Mouse (Mus musculus) CH12.LX (cell line): Measurements from ENCODE around the gene Chrna1. TPM values are rescaled to one million over a fixed set of nuclear protein-coding genes. Genes with fewer than 3 reads are reported as not detected.

Experiments used
- DNase-seq: peaks from one replicate; pipeline ENCODE4 v3.0.0-alpha.2; 2013; ENCODE audit errors: extremely low read depth
- H3K27ac ChIP-seq: 2 replicates; pipeline ENCODE4 v1.5.1; 2012; ENCODE audit warnings: low read depth, mild to moderate bottlenecking, control low read depth, moderate library complexity; ENCODE audit not compliant: insufficient read depth
- H3K27me3 ChIP-seq: replicated peaks from 2 replicates; pipeline ENCODE3; 2012; ENCODE audit warnings: inconsistent platforms
- H3K36me3 ChIP-seq, 2 experiments: replicated peaks in 1 of 2; 2 replicates each; pipeline versions ENCODE3 to v1.6.1; 2012; ENCODE audit warnings: inconsistent platforms in 1 of 2, low read length in 1 of 2, mild to moderate bottlenecking in 1 of 2, mixed read lengths in 1 of 2, moderate library complexity in 1 of 2; ENCODE audit not compliant: control insufficient read depth in 1 of 2, insufficient read depth in 1 of 2
- H3K4me1 ChIP-seq, 2 experiments: 2 replicates each; pipeline ENCODE4 v1.6.1; 2012; ENCODE audit warnings: inconsistent platforms in 1 of 2, moderate library complexity in 1 of 2; ENCODE audit not compliant: insufficient read depth in 2 of 2, control insufficient read depth in 1 of 2
- H3K4me2 ChIP-seq: 2 replicates; pipeline ENCODE4 v1.6.1; 2012; ENCODE audit warnings: low read depth, mild to moderate bottlenecking, control low read depth; ENCODE audit not compliant: poor library complexity, insufficient read depth, severe bottlenecking
- H3K4me3 ChIP-seq, 3 experiments: fragments of 150-350 bp in 1 of 3; sonication (generic) in 1 of 3; replicated peaks in 1 of 3; 2 replicates each; pipeline versions ENCODE3 to v1.5.1; 2011 to 2012; ENCODE audit warnings: low read depth in 2 of 3, low read length in 2 of 3, mild to moderate bottlenecking in 2 of 3, moderate library complexity in 2 of 3, control low read depth in 1 of 3, improper control_type of control experiment in 1 of 3, inconsistent platforms in 1 of 3, mixed read lengths in 1 of 3; ENCODE audit not compliant: poor library complexity in 1 of 3
- H3K79me2 ChIP-seq: replicated peaks from 2 replicates; pipeline ENCODE4 v1.6.1; 2012; ENCODE audit warnings: mild to moderate bottlenecking, moderate library complexity; ENCODE audit not compliant: control insufficient read depth, poor library complexity, insufficient read depth, severe bottlenecking; ENCODE audit errors: extremely low read depth
- H3K9ac ChIP-seq: 2 replicates; pipeline ENCODE4 v1.6.1; 2012; ENCODE audit warnings: low read depth, mild to moderate bottlenecking, control low read depth, moderate library complexity; ENCODE audit not compliant: insufficient read depth
- H3K9me3 ChIP-seq: replicated peaks from 2 replicates; pipeline ENCODE3; 2012; ENCODE audit warnings: low read length, inconsistent platforms, mixed read lengths
- BHLHE40 ChIP-seq: IDR thresholded peaks from 2 replicates; pipeline ENCODE4 v1.6.1; 2011; ENCODE audit warnings: mild to moderate bottlenecking, low read depth, low read length, improper control_type of control experiment
- CHD1 ChIP-seq: IDR thresholded peaks from 2 replicates; pipeline ENCODE4 v1.6.1; 2012; ENCODE audit warnings: low read depth, low read length, improper control_type of control experiment, inconsistent platforms
- CHD2 ChIP-seq: IDR thresholded peaks from 2 replicates; pipeline ENCODE4 v1.6.1; 2011; ENCODE audit warnings: low read length, improper control_type of control experiment
- E2F4 ChIP-seq: IDR thresholded peaks from 2 replicates; pipeline ENCODE4 v1.6.1; 2011; ENCODE audit warnings: low read depth, low read length, improper control_type of control experiment; ENCODE audit not compliant: insufficient replicate concordance
- ELF1 ChIP-seq: IDR thresholded peaks from 2 replicates; pipeline ENCODE4 v1.6.1; 2014; ENCODE audit warnings: low read depth, mild to moderate bottlenecking, inconsistent platforms, low read length, improper control_type of control experiment
- EP300 ChIP-seq: IDR thresholded peaks from 2 replicates; pipeline ENCODE4 v1.6.1; 2011; ENCODE audit warnings: low read length, improper control_type of control experiment
- ETS1 ChIP-seq: conservative IDR thresholded peaks from 2 replicates; pipeline ENCODE4 v1.6.1; 2012; ENCODE audit warnings: low read depth, mild to moderate bottlenecking, inconsistent platforms, low read length, improper control_type of control experiment, moderate library complexity
- MAX ChIP-seq: IDR thresholded peaks from 2 replicates; pipeline ENCODE4 v1.6.1; 2011; ENCODE audit warnings: low read length, improper control_type of control experiment
- MAZ ChIP-seq: IDR thresholded peaks from 2 replicates; pipeline ENCODE4 v1.6.1; 2012; ENCODE audit warnings: low read depth, mild to moderate bottlenecking, inconsistent platforms, low read length, improper control_type of control experiment, moderate library complexity
- MEF2A ChIP-seq: IDR thresholded peaks from 2 replicates; pipeline ENCODE4 v1.6.1; 2014; ENCODE audit warnings: low read depth, mild to moderate bottlenecking, inconsistent platforms, low read length, improper control_type of control experiment, borderline replicate concordance
- MYC ChIP-seq: IDR thresholded peaks from 2 replicates; pipeline ENCODE4 v1.6.1; 2011; ENCODE audit warnings: low read depth, mild to moderate bottlenecking, improper control_type of control experiment, low read length
- NELFE ChIP-seq: IDR thresholded peaks from 2 replicates; pipeline ENCODE4 v1.6.1; 2011; ENCODE audit warnings: low read depth, low read length, improper control_type of control experiment
- NRF1 ChIP-seq: IDR thresholded peaks from 2 replicates; pipeline ENCODE4 v1.6.1; 2014; ENCODE audit warnings: low read depth, mild to moderate bottlenecking, inconsistent platforms, low read length, improper control_type of control experiment, moderate library complexity
- POLR2A ChIP-seq: IDR thresholded peaks from 2 replicates; pipeline ENCODE4 v1.6.1; 2011; ENCODE audit warnings: low read depth, mild to moderate bottlenecking, improper control_type of control experiment, low read length
- RCOR1 ChIP-seq: conservative IDR thresholded peaks from 2 replicates; pipeline ENCODE4 v1.6.1; 2012; ENCODE audit warnings: low read depth, mild to moderate bottlenecking, inconsistent platforms, low read length, improper control_type of control experiment
- SIN3A ChIP-seq: IDR thresholded peaks from 2 replicates; pipeline ENCODE4 v1.6.1; 2012; ENCODE audit warnings: low read length, improper control_type of control experiment, inconsistent platforms
- SMC3 ChIP-seq: IDR thresholded peaks from 2 replicates; pipeline ENCODE4 v1.6.1; 2011; ENCODE audit warnings: low read depth, low read length, improper control_type of control experiment
- TCF12 ChIP-seq: IDR thresholded peaks from 2 replicates; pipeline ENCODE4 v1.6.1; 2014; ENCODE audit warnings: low read depth, mild to moderate bottlenecking, inconsistent platforms, low read length, improper control_type of control experiment
- USF1 ChIP-seq: IDR thresholded peaks from 2 replicates; pipeline ENCODE4 v1.6.1; 2014; ENCODE audit warnings: low read depth, mild to moderate bottlenecking, inconsistent platforms, low read length, improper control_type of control experiment
- USF2 ChIP-seq: conservative IDR thresholded peaks from 2 replicates; pipeline ENCODE4 v1.6.1; 2011; ENCODE audit warnings: low read depth, low read length, improper control_type of control experiment
- ZC3H11A ChIP-seq: IDR thresholded peaks from 2 replicates; pipeline ENCODE4 v1.6.1; 2012; ENCODE audit warnings: low read depth, mild to moderate bottlenecking, inconsistent platforms, low read length, improper control_type of control experiment
- ZKSCAN1 ChIP-seq: IDR thresholded peaks from 2 replicates; pipeline ENCODE4 v1.6.1; 2012; ENCODE audit warnings: low read depth, inconsistent platforms, low read length, improper control_type of control experiment, borderline replicate concordance
- ZNF384 ChIP-seq: IDR thresholded peaks from 2 replicates; pipeline ENCODE4 v1.6.1; 2012; ENCODE audit warnings: low read depth, low read length, improper control_type of control experiment, inconsistent platforms
- dilution Hi-C: fragments of 300-500 bp; cut with MboI; formaldehyde crosslinking; loops from 2 replicates; pipeline ENCODE4 v1.14.3; 2020; ENCODE audit warnings: low sequenced_read_pairs; ENCODE audit not compliant: extremely low pct_unique_long_range_greater_than_20kb, extremely low pct_ligation_motif_present
- in situ Hi-C: fragments of 300-500 bp; cut with MboI; formaldehyde crosslinking; loops from 3 replicates; pipeline ENCODE4 v1.14.3; 2019; ENCODE audit warnings: low sequenced_read_pairs, low pct_ligation_motif_present, low pct_unique_long_range_greater_than_20kb, mixed read lengths
- polyA plus RNA-seq: library from polyadenylated mRNA; unstranded; fragments of >175 nt; gene quantifications from 2 replicates; pipeline ENCODE4 v1.2.1, GENCODE M21; 2012; ENCODE audit warnings: low read depth; ENCODE audit not compliant: insufficient read length
- total RNA-seq, 2 experiments: library from RNA; depleted of rRNA; stranded (reverse); fragments of 300-350 nt in 1 of 2; fragments of >200 nt in 1 of 2; gene quantifications; 2 replicates each; pipeline ENCODE4 v1.2.3; 2012 to 2014

Gene Chrna1
- total and polyA plus RNA-seq, 3 experiments, result not detected

GRCm38 (mm10) chr2:73605077-73605476 is 24.9 kb upstream of the Chrna1 start (continued):
- TF ChIP-seq ZC3H11A (no peak), EP300 (peak; percentile 15; the same call in 1 of the 2 replicates), MAX (peak; percentile 48; the same call in 1 of the 2 replicates), ZNF384 (peak; percentile 87), ELF1 (no peak), ETS1 (peak; percentile 29; the same call in 1 of the 2 replicates), SMC3 (no peak), ZKSCAN1 (no peak), MYC (no peak), USF1 (peak; percentile 18; the same call in 1 of the 2 replicates), SIN3A (no peak), E2F4 (no peak), BHLHE40 (peak; percentile 84), POLR2A (no peak), CHD2 (no peak), NELFE (no peak), MEF2A (no peak)

GRCm38 (mm10) chr2:73604579-73604978 is 24.4 kb upstream of the Chrna1 start:
- DNase-seq, result no peak
- in situ Hi-C loops (no loop called here), dilution Hi-C loops (no loop called here)
- peaks cover 4 to 24% of the 10 kb centered on the region in 2 experiments; a peak in 3 of 4 replicates for H3K4me1 ChIP-seq
- no peak overlapping the region for H3K4me2 ChIP-seq
- H3K9me3 ChIP-seq, result no peaks in the 10 kb centered on the region
- H3K79me2 ChIP-seq, result no peaks in the 10 kb centered on the region
- H3K36me3 ChIP-seq, result no peaks in the 10 kb centered on the region
- H3K4me3 ChIP-seq, result no peak overlapping the region
- no peak for TF ChIP-seq USF2
- TF ChIP-seq MEF2A, result no peak
- no peak for TF ChIP-seq MAZ
- no peak for TF ChIP-seq NRF1
- no peak for TF ChIP-seq TCF12
- TF ChIP-seq RCOR1, result no peak
- no peak for TF ChIP-seq CHD1
- no peak for TF ChIP-seq POLR2A
- H3K9ac ChIP-seq, result no peak overlapping the region
- H3K27ac ChIP-seq, result no peak overlapping the region
- no peaks in the 10 kb centered on the region for H3K27me3 ChIP-seq
